Mouse (Mus musculus): ENCODE results near the gene Cenpc1. TPM values are rescaled to one million over a fixed set of nuclear protein-coding genes. Genes with fewer than 3 reads are reported as not detected.

Cenpc1 gene
- polyA plus RNA-seq (2015; fragmentation: Nextera tagmentation; extraction: Ambion mirVana), result 27.1 and 27.9 TPM in 2 replicates

GRCm38 (mm10) chr5:86065101-86065875, at the start of gene Cenpc1:
Cenpc1 (minus strand) TSS chr5:86065583.

GRCm38 (mm10) chr5:86071538-86071937, 6.2 kb upstream of the Cenpc1 start, which contains the start of gene Stap1:
Stap1 (plus strand) TSS chr5:86071746.

Other genes with a start within 250 kb of the Cenpc1 start
- gene Stap1, start 6.2 kb upstream of the Cenpc1 start, polyA plus RNA-seq (2015; fragmentation: Nextera tagmentation; extraction: Ambion mirVana), result 0.36 and 0.58 TPM in 2 replicates
- gene Uba6, start 107.2 kb upstream of the Cenpc1 start, polyA plus RNA-seq (2015; fragmentation: Nextera tagmentation; extraction: Ambion mirVana), result 6.3 and 7.7 TPM in 2 replicates
- gene Gnrhr, start 132.3 kb upstream of the Cenpc1 start, polyA plus RNA-seq (2015; fragmentation: Nextera tagmentation; extraction: Ambion mirVana), result not detected in 2 replicates
- gene Tmprss11c, start 223.7 kb upstream of the Cenpc1 start, polyA plus RNA-seq (2015; fragmentation: Nextera tagmentation; extraction: Ambion mirVana), result 0.12 TPM in 1 of 2 replicates, not detected in the other